Mouse (Mus musculus): Measurements from ENCODE around the gene Slc4a4.

Gene Slc4a4

DNA sequence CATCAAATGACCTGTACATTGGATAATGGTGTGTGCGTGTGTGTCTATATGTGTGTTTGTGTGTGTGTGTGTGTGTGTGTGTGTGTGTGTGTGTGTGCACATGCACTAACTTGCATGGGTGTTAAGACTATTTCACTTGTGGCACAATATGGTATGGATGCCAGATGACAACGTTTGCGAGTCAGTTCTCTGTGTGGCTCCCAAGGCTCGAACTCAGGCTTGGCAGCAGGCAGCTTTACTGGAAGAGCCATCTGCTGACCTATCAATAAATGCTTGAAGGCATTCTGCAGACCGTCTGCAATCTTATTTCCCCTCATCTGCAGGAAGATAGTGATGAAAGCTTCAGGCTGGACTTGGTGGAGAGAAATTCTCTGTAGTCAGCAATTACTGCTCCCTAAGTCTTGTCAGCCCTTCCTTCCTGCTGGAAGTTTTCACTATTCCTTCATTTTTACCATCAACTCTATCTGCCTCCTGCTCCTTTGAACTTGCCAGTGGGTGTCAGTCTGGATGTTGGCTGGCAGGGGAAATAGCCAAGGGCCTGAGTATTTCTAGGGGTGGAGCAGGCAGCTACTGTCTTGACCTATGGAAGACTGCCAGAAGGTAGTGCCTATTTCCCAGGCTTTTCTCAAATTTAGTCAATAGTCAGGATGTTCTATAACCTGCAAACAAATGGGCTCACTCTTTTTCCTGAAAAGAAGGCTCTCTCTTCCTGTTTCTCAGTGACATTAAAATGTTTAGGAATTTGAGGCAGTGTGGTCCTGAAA lies 73.9 kb downstream of the Slc4a4 start:
- WGBS: 51% methylated on average over 5 of the region's 5 CpGs

DNA sequence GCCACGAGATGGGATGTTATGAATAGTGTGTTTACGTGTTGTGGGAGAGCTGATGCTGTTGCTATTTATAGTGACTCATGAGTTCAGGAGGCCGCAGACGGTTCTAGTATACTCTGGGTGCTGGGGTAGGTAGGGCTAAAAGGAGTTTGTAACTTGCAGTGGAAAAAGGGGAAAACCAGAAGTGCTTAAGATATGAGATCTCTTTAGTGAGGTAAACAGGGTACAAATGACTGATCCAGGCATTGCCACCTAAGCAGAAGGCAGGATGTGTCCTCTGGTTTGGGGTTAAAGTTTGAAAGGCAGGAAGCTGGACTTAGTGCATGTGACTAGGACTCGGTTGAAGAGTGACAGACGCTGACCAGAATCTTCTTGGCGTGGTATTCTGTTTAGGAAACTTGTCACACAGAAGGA lies 74.7 kb downstream of the Slc4a4 start:
- 54% methylated on average over 7 of the region's 7 CpGs for WGBS

DNA sequence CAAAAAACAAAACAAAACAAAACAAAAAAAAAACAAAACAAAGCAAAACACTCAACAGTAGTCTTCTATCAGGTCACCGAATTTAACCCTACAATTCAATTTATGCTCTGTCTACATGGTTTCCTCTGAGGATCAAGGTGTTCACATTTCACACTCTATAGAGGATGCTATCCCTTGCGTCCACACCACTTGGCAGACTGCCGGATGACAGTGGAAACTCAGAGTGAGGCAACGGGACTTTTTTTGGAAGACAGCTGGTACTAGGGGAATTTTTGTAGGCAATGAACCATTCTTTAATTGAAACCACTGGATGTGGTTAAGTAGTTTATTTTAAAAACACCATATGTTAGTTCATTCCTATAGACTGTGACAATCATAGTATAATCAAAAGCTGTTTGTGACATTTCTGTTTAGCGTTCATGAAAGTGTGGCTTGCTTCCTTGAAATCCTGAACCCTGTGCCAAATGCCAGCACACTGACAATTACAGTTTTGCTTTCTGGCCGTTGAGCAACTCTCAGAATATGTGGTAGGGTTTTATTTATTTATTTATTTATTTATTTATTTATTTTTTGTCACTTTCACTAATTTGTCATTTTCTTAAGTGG lies 78.2 kb downstream of the Slc4a4 start:
- WGBS: 50% methylated on average over 6 of the region's 6 CpGs

DNA sequence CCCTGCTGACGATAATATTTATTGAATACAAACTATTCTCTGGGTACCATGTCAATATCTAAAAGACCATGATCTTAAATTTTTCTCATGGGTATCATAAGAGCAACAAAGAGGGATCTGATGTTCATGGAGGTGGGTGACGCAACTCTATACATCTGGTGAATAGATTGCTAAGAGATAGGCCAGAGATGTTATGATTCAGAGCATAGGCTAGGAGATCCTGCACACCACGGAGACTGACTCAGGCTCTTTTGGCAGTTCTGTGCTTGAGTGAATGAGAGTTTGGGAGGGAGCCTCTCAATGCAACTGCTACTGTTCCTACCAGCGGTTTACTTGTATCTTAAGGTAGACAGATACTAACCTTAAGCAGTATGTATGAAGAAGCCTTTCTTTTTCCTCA lies 79.9 kb downstream of the Slc4a4 start:
- 74% methylated on average over 4 of the region's 4 CpGs for WGBS

DNA sequence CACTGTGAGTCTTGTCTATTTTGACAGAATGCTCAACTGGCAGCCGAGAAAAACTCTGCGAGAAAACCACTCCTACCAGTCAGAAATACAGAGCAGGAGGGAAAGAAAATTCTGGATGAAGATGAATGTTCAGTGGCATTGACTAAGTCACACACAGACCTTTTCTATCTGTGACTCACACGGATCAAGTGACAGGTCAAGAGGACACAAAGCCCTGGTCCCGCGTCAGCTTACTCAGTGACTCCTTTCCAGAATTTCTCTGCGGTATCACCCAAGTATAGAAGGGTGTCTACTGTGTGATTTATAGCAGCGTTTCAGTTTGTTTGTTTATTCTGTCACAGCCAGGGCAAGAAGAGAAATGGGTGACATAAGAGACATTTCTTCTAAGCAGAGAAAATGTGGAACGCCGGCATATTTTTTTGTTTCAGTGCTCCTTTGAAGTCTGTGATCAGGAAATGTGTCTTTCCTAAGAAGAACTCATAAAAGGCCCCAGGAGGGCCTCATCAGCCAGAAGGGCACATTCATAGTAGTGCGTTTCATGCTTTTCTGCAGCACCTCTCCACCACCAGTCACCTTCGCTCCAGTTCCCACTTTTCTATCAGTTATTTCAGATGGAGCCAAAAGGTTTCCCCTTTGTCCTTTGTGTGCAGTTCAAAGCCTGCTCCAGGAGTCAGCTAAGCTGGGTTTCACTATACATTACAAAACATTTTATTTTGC lies 82.5 kb downstream of the Slc4a4 start:
- WGBS: 53% methylated on average over 11 of the region's 11 CpGs

DNA sequence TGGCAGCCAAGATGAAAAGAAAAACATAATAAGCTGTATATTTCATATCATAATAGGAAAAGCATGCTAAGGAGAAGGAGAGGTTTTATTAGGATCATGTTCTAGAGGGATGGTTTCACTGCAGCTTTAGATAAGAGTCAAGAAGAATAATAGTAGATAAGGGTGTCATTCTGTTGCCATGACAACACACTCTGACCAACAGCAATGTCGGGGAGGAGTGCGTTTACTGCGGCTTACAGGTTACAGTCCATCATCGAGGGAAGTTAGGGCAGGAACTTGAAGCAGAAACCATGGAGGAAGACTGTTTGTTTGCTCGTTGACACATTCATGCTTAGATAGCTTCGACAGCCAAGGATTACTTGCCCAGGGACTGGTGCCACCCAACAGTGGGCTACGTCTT lies 85.7 kb downstream of the Slc4a4 start:
- 79% methylated on average over 7 of the region's 7 CpGs for WGBS

DNA sequence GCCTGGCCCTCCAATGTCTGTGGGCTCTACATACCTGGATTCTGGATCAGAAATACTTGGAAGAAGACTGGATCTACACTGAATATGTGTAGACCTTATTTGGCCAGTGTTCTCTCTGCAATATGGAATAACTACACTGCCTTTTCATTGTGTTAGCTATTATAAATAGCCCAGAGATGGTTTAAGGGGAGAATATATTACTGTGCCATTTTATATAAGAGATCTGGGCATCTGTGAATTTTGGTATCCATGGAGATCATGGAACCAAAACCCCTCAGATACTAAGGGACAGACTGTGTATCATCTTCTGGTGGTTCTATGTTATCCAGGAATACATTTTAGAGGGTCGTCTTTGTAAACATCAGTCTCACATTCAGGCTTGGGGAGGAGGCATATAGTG lies 86.5 kb downstream of the Slc4a4 start:
- WGBS: 45% methylated on average over 1 of the region's 1 CpGs

DNA sequence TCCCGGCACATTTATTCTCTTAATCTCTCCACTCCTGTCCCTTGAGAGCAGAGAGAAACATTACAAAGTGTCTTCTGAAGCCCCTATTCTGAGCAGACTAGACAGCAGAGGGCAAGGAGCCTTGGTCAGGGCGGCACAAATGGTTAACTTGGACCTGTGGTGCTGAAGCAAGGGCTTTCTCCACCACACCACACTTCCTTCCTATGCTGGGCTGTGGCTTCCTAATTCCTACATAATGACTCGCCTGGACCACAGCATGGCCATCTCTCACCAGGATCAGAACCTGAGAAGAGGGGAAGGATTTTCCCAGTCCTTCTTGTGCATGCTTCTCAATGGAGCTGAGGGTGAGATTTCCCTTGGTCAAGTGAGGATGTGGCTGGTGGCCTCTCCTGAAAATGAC lies 89.8 kb downstream of the Slc4a4 start:
- 69% methylated on average over 3 of the region's 3 CpGs for WGBS

DNA sequence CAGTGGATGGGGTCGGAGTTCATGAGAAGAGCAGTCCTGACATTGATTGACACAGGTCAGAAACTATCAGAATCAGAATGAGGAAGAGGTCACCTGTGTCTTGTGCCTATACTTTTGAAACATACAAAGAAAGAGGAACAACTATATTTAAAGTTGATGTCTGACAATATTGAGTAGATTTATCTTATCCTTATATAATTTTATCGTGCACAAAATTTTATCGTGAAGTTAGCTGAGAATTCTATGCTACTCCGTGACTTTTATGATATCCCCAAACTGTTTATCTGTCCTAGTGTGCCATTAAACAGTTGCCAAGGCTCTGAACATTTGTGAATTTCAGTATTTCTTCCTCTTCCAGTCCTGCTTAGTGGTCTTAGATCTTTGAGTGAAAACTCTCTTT lies 94.1 kb downstream of the Slc4a4 start:
- 74% methylated on average over 4 of the region's 4 CpGs for WGBS

DNA sequence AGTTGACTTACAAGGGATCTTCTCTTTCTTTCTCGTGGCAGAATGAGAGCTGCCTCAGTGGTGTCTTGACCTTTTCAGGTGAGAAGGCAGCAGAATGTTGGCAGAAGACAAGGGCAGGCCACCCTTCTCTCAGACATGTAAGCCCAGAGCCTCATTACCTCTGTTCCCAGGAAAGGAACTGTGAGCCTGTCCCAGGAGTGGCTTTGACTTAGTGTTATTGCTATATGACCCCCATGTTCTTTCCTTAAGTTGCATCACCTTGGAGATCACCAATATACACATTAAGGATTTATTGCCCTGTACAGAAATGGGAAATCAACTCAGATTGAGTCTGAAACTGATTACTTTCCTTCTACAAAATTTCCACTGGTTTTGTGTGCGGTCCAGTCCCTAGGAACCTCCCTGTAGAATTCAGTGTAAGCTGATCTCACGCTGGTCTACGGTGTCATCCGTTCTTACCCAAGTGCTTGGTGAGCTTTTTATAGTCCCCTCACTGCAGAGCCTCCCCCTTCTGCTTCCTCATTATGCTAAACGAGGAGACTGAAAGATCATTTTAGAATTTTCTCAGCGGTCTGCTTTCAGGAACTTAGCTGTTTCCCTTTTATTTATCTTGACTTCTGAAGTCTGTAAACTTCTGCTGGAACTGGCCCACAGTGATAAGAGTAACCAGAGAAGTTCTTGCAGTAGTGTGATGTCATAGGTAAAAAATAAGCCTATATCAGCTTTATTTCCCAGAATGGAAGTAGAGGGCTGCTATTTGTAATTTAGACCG lies 94.8 kb downstream of the Slc4a4 start:
- WGBS: 22% methylated on average over 8 of the region's 8 CpGs

DNA sequence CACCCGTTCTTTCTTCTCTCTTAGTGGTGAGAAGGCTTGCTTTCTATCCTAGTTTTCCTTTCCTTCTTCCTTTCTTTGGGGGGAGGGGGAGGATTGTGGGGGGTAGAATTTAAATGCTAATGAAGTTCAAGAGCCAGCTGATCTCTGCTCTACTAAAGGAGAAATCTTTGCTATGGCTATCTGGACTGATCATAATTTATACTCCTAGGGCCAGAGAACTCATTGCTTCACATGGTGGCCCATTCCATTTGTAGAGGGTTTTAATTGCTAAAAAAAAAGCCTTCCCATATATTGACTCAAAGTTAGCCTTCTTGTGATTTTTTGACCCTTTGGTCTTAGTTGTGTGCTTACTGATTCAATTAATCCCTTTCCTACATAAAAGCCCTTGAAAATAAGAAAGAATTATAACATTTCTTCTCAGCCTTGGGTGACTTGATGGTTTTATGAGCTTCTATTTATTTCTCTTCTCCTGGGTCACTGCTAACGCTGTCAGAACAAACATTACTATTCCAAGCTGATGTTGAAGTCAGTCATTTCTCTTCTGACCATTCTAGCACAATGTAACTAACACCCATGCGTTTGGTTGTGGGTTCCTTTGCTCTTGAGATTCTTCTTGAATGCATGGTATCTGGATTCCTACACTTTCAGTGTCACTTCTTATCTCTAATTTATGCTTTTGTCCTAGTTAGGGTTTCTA lies 95.6 kb downstream of the Slc4a4 start:
- WGBS: 60% methylated on average over 3 of the region's 3 CpGs

DNA sequence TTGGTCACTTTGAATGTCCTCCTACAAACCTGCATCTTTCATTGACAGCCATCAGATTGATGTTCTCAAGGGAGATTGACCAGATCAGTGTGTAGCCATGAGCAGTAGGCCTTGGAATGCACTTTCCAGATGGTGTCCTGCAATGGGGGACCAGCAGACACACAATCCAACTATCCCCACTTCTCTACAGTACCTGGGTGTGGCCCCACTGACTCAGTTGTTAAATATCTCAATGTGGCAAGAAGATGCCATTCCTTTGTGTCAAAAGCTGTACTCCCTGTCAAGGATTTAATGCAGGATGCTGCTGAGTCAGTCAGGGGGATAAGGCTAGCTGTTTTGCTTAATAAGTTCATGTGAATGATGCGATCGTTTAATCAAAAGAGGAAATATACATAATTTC lies 96.6 kb downstream of the Slc4a4 start:
- WGBS: 93% methylated on average over 2 of the region's 2 CpGs

DNA sequence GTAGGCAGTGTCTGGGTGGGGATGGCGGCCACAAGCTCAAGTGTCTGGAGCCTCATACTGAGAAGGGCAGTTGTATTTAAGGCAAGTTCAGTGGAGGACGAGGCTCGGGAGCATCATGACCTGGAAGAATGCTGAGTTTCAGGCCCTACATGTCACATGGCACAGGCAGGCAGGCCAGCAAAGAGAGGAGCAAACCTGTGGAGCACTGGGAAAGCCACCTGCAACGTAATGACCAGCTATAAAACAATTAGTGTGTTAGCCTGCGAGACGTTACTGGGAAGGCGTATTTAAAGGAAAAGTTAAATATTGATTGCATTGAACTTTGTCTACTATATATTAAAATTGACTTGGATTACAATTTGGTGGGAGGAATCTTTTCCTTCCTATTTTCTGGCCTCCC lies 97.0 kb downstream of the Slc4a4 start:
- WGBS: 91% methylated on average over 7 of the region's 7 CpGs

DNA sequence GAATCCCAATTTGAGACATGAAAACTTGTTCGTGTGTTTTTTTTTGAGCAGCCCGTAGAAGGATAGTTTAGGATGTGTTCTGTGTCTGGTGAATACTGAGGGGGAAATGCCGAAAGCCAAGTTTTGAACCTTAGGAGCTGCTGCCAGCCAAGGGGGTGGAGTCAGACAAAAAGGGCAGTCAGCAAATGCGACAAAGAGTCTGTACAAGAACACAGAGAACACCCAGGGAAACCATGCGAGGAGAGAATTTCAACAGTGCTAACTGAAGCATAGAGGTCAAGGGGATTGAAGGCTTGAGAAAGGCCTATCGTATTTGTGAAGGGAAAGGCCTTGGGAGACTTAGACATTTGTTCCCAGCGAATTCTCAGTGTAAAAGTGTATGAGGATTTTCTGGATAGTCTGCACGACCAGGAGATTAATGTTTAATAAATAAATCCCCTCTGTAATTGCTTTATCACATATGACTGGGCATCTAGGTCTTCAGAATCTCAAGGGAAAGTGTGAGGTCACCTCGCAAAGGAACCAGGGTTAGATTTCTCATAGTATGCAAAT lies 103.7 kb downstream of the Slc4a4 start:
- WGBS: 63% methylated on average over 9 of the region's 9 CpGs

DNA sequence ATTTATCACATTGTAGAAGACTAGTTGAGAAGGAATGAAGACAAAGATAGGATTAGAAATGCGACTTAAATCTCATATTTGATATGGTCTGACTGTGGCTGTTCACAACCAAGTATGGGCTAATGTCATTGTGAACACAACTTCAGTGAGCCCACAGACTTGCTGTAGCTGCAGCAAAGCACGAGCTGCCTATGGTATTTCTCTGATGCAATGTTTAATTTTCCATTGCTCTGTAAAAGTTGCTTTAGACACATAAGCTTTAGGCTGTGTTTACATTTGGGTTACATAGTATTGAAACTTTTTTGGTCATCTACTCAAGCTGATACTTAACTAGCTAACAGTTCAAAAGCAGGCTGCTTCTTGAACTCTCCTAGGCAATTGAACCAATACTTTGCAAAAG lies 104.7 kb downstream of the Slc4a4 start:
- WGBS: 77% methylated on average over 2 of the region's 2 CpGs

DNA sequence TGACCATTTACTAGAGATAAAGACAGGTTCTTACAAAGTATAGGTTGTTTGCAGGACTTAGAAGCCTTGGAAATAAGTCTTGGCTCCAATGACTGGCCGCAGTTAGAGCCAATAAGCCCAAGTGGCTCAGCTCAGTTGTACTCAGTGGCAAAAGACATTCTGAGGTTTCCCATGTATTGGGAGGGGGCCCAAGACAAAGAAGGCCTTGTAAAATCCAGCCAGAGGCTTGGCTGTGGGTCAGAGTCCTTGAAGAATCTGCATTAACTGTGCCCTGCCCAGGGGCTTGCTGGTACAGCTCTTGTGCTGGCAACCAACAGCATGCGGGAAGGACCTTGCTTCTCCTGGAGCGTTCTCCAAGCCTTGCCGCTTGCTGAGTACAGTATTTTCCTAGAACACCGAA lies 107.9 kb downstream of the Slc4a4 start:
- 72% methylated on average over 5 of the region's 5 CpGs for WGBS

DNA sequence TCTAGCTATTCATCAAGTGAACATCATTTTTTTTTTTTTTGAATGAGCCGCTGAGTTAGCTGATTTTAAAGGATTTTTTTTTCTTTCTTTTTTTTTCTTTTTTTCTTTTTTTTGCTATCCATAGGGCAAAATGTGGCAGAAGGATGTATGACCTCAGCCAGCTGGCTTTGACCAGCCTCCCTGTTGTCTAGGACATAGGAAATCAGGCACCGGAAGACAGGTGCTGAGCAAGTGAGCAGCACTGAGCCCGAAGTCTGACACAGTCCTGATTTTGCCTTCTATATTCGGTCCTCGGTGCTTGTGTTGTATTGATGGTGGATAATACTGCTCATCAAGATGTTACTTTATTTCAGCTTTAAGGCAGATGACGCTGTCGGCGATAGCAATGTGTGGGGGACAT lies 109.6 kb downstream of the Slc4a4 start:
- WGBS: 85% methylated on average over 8 of the region's 8 CpGs

DNA sequence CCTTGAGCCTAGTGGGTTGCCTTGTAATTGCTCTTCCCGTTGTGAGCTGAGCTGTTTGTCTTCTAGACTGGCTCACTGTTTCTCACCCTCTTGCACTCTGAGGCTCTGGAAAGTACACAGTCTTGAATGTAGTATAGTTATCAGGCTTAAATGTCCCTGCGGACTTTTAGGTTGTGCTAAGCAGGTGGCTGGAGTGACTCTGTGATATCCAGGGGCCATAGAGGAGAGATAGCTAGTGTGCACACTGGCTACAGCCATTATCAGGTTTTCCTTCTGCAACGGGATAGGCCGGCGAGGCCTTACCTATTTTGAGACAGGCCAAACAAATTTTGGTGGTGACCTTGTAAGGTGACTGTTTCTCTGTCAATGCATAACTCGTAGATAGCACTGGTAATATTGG lies 110.7 kb downstream of the Slc4a4 start:
- WGBS: 92% methylated on average over 6 of the region's 6 CpGs

DNA sequence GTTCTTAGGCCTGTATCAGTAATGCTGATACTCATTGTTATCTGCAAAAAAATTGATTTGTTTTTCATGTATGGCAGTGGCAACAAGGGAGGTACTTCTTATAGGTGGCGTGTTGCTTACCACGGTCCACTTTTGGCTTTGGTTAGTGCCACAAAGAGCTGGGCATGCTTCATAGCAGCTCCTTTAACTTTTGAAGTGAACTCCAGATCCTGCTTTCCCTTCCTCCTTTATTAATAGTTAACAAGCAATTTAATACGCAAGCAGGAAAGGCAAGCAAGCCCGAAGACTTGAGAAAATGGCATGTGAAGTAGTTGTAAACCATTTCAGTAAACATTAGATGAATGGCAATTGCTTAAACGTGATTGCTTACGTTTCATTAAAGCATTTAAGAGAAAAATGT lies 113.2 kb downstream of the Slc4a4 start:
- 91% methylated on average over 6 of the region's 6 CpGs for WGBS

DNA sequence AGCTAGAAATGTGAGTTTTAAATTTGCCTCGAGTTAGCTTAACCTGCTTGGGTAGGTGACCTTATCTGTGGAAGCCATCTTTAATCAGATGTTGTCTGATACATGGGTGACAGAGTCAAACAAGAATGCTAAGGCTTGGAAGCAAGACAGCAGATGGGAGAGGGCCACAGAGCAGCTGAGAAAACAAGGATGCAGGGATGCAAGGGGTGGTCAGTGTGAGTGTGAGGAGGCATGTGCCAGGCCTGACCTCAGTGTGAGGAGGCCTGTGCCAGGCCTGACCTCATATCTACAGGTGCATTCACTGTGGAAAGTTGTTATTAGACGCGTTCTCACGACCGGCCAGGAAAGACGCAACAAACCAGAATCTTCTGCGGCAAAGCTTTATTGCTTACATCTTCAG lies 114.0 kb downstream of the Slc4a4 start:
- 92% methylated on average over 7 of the region's 7 CpGs for WGBS

DNA sequence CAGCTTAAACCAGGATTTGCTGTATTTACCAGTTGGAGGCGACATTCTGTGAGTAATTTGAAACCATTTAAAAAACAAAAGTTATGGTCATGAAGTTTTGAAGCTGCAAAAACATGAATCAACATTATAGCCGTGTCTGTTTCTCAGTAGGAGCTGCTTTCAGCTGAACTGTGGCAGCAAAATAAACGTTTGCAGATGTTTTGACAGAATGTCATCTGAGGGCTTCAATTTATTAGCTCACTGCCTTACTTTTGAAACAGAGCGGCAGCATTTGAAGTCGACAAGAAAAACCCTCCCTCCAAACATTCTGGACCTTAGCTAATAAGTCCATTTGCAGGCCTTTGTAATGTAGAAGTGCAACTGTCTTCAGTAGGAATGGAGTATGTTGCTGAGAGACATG lies 123.5 kb downstream of the Slc4a4 start:
- WGBS: 60% methylated on average over 5 of the region's 5 CpGs

Data from cerebral cortex, adult 2 months (tissue).